Mouse (Mus musculus) cerebellum, adult 11-12 months (tissue): ENCODE measurements around the gene Fam131c.
A peak's percentile ranks its signal among the peaks of the same experiment; 100 is the strongest.

Source experiments
- DNase-seq: peaks from one replicate; pipeline ENCODE4 v3.0.0; 2022

Fam131c gene

GRCm38 (mm10) chr4:141360846-141361245, 7.2 kb upstream of the Fam131c start:
- no peak for DNase-seq

GRCm38 (mm10) chr4:141362937-141363548, 5.0 kb upstream of the Fam131c start:
- peak; percentile 37 for DNase-seq

GRCm38 (mm10) chr4:141365126-141365525, 2.9 kb upstream of the Fam131c start:
- DNase-seq, result no peak

- DNase-seq, result no peak
These were observed 2.1 kb upstream of the Fam131c start for GRCm38 (mm10) chr4:141365876-141366275.

GRCm38 (mm10) chr4:141372426-141372825, 4.4 kb downstream of the Fam131c start:
- DNase-seq, result no peak

GRCm38 (mm10) chr4:141379674-141380073, 11.7 kb downstream of the Fam131c start:
- no peak for DNase-seq

- no peak for DNase-seq
These were observed 14.4 kb downstream of the Fam131c start for GRCm38 (mm10) chr4:141382406-141382805.

- peak; percentile 17 for DNase-seq
These were observed 17.3 kb downstream of the Fam131c start for GRCm38 (mm10) chr4:141385275-141385674.

GRCm38 (mm10) chr4:141386150-141386549, 18.1 kb downstream of the Fam131c start:
- DNase-seq, result no peak

GRCm38 (mm10) chr4:141387093-141387784, 19.2 kb downstream of the Fam131c start:
- DNase-seq, result no peak

- no peak for DNase-seq
These were observed 19.9 kb downstream of the Fam131c start for GRCm38 (mm10) chr4:141387933-141388332.

- no peak for DNase-seq
These were observed 21.5 kb downstream of the Fam131c start for GRCm38 (mm10) chr4:141389366-141390150.

- DNase-seq, result no peak
These were observed 23.3 kb downstream of the Fam131c start for GRCm38 (mm10) chr4:141391293-141391692.

GRCm38 (mm10) chr4:141394751-141395150, 26.7 kb downstream of the Fam131c start:
- DNase-seq, result no peak

GRCm38 (mm10) chr4:141397861-141398260, 29.8 kb downstream of the Fam131c start:
- DNase-seq, result no peak

- DNase-seq, result no peak
These were observed 30.5 kb downstream of the Fam131c start, which contains the start of gene Clcnka for GRCm38 (mm10) chr4:141398545-141398944. Gene Clcnka (minus strand): TSS chr4:141398724.

GRCm38 (mm10) chr4:141400171-141400570, 32.2 kb downstream of the Fam131c start:
- DNase-seq, result no peak

GRCm38 (mm10) chr4:141404518-141405313, 36.7 kb downstream of the Fam131c start:
- DNase-seq, result peak; percentile 66

GRCm38 (mm10) chr4:141405314-141405622, 37.2 kb downstream of the Fam131c start:
- DNase-seq, result no peak

- DNase-seq, result no peak
These were observed 38.7 kb downstream of the Fam131c start for GRCm38 (mm10) chr4:141406516-141407299.

- DNase-seq, result no peak
These were observed 40.6 kb downstream of the Fam131c start for GRCm38 (mm10) chr4:141408577-141408976.

GRCm38 (mm10) chr4:141411430-141411992, 43.5 kb downstream of the Fam131c start:
- DNase-seq, result no peak
